Mouse (Mus musculus) stomach, postnatal 0 days (tissue): ENCODE results near the gene Tmem161a.

Experiments used
- CTCF ChIP-seq: IDR thresholded peaks from 2 replicates; pipeline ENCODE4 v1.5.1; 2016; ENCODE audit warnings: antibody characterized with exemption, low read depth, mild to moderate bottlenecking, moderate library complexity
- EP300 ChIP-seq: optimal IDR thresholded peaks from 2 replicates; pipeline ENCODE3; 2016; ENCODE audit warnings: antibody characterized with exemption

GRCm38 (mm10) chr8:70214411-70214810, 42.3 kb downstream of the Tmem161a start:
- TF ChIP-seq CTCF (no peak), EP300 (no peak)
